Mouse (Mus musculus) heart, embryonic 13.5 days (tissue): ENCODE data around the gene Nkain1. TPM values are rescaled to one million over a fixed set of nuclear protein-coding genes. Genes with fewer than 3 reads are reported as not detected.

ENCODE experiments used
- ATAC-seq: fragments of 200-750 bp; cut with Nextera tagmentation; 2 replicates; pipeline ENCODE4 v1.8.0; 2017; ENCODE audit warnings: moderate TSS enrichment; ENCODE audit not compliant: insufficient number of reproducible peaks, low FRiP score, low TSS enrichment; ENCODE audit errors: extremely low read depth
- H3K27ac ChIP-seq: fragments of 300-500 bp; sonication (generic); replicated peaks from 2 replicates; pipeline ENCODE4 v1.5.1; 2015; ENCODE audit warnings: moderate library complexity, mild to moderate bottlenecking, inconsistent platforms
- H3K27me3 ChIP-seq: fragments of 300-500 bp; sonication (generic); replicated peaks from 2 replicates; pipeline ENCODE4 v1.6.1; 2015; ENCODE audit warnings: mild to moderate bottlenecking, inconsistent platforms
- H3K36me3 ChIP-seq: fragments of 300-500 bp; sonication (generic); 2 replicates; pipeline ENCODE4 v1.6.1; 2015; ENCODE audit warnings: mild to moderate bottlenecking, inconsistent platforms
- H3K4me1 ChIP-seq: fragments of 300-500 bp; sonication (generic); 2 replicates; pipeline ENCODE4 v1.6.1; 2015; ENCODE audit warnings: inconsistent platforms
- H3K4me2 ChIP-seq: fragments of 300-500 bp; sonication (generic); 2 replicates; pipeline ENCODE4 v1.6.1; 2015; ENCODE audit warnings: inconsistent platforms, mild to moderate bottlenecking, moderate library complexity
- H3K4me3 ChIP-seq: fragments of 300-500 bp; sonication (generic); 2 replicates; pipeline ENCODE4 v1.5.1; 2015; ENCODE audit warnings: moderate library complexity, mild to moderate bottlenecking, inconsistent platforms
- H3K9ac ChIP-seq: fragments of 300-500 bp; sonication (generic); 2 replicates; pipeline ENCODE4 v1.6.1; 2015; ENCODE audit warnings: inconsistent platforms, mild to moderate bottlenecking, moderate library complexity
- H3K9me3 ChIP-seq: fragments of 300-500 bp; sonication (generic); 2 replicates; pipeline ENCODE4 v1.6.1; 2016; ENCODE audit warnings: inconsistent platforms
- WGBS: fragments of 180-500 bp; shearing (Covaris S2); methylation state at CpG from one replicate; pipeline ENCODE4 v1.1.7; 2015; ENCODE audit warnings: mixed read lengths; 5-methylcytosine and 5-hydroxymethylcytosine counted together
- polyA plus RNA-seq: library from polyadenylated mRNA; unstranded; fragments of >200 nt; fragmentation: Nextera tagmentation; extraction: Ambion mirVana; gene quantifications from 2 replicates; pipeline ENCODE4 v1.2.1, GENCODE M21; 2015

The Nkain1 gene
- polyA plus RNA-seq, 1 experiment from 2014 or later = 0.72 TPM

DNA sequence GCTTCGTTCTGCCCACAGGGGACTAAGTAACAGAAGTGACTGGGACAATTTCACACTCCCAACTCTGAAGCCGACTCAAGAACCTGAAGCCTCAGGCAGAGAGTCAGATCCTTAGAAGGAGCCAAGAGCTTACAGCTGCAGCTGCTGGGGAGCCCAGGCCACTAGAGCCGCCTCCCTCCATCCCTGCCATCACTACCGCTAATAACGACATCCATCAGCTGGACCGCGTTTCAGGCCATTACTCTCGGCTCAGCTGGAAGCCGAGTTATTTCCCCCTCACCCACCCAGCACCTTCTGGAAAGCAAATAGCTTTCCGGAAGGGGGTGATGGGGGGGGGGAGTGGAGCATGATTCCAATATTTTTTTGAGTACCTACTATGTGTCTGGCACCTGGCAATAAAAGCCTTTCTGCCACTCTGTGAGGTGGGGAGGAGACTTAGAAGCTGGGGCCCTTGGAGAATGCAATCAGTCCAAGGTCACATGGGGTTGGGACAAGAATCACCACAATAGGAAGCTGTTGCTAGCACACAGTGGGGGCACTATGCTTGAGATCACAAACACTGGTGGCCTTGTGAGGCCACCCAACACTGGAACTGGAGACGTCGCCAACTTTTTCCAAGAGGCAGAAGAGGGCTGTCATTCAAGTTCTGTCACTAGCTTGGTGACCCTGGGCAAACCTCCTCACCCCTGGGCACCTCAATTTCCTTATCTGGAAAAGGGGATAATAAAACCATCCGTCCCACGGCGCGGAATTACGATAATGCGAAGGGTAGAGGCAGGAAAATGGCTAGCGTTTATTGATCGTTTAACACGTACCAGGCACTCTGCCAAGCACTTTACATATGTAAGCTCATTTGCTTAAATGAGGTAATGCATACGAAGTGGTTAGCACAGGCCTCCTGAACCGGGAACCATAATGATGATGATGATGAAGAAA lies 5.7 kb downstream of the Nkain1 start:
- Histone ChIP-seq H3K27me3 (peaks cover 10% of the 10 kb centered on the region), H3K9me3 (no peaks in the 10 kb centered on the region), H3K36me3 (no peaks in the 10 kb centered on the region), H3K9ac (no peak overlapping the region), H3K4me1 (peaks cover 12% of the 10 kb centered on the region), H3K4me3 (no peak overlapping the region), H3K4me2 (no peak overlapping the region), H3K27ac (no peak overlapping the region)
- ATAC-seq = no peak
- 79% methylated on average over 23 of the region's 23 CpGs for WGBS

DNA sequence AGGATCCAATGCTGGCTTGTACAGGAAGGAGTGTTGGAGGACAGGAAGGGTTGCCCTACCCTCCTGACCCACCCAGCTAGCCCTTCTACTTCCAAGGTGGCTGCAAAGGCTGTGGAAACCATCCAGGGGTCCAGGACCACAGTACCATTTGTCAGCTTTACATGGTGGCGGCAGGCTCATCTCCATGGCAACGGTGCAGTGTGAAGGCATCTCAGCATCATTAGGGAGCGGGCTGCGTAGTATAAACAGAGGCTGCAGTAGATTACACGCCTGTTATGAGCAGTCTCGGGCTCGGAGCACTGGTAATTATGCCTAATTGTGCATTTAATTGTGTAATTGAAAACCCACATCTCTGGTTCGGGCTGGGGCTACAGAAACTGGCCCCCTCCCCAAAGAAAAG lies 10.2 kb downstream of the Nkain1 start:
- H3K27me3 ChIP-seq = no peaks in the 10 kb centered on the region
- H3K9me3 ChIP-seq = no peaks in the 10 kb centered on the region
- H3K4me1 ChIP-seq = no peaks in the 10 kb centered on the region; the same call in 1 of the 2 replicates
- no peaks in the 10 kb centered on the region for H3K36me3 ChIP-seq
- no peak overlapping the region for H3K4me3 ChIP-seq
- WGBS = 74% methylated on average over 8 of the region's 8 CpGs
- no peak for ATAC-seq
- no peak overlapping the region for H3K27ac ChIP-seq
- H3K4me2 ChIP-seq = no peak overlapping the region
- H3K9ac ChIP-seq = no peak overlapping the region

DNA sequence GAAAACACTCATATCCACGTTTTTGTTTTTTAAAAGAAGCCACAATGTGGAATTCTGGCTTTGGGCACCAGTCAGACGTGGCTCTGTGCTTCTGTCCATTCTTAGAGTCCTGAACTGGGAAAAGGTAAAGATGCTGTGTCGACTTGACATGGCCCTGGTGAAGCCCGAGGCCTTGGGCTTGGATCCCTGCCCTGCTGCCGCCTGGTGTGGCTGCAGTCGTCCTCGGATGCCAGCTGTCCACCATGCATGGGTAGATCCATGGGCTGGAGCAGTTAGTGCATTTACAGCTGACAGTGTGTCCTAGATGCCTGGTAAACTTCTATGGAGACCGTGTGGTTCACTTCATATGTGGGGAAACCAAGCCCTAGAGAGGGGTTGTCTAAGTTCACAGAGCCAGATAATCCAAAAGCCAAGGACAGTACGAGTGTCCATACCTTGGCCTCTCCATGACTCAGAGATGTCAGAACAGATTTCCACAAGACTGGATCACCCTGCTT lies 10.7 kb downstream of the Nkain1 start:
- H3K4me3 ChIP-seq = no peak overlapping the region
- H3K4me1 ChIP-seq = no peaks in the 10 kb centered on the region; the same call in 1 of the 2 replicates
- WGBS = 74% methylated on average over 9 of the region's 9 CpGs
- H3K4me2 ChIP-seq = no peak overlapping the region
- H3K9me3 ChIP-seq = no peaks in the 10 kb centered on the region
- H3K27me3 ChIP-seq = no peaks in the 10 kb centered on the region
- ATAC-seq = no peak
- H3K9ac ChIP-seq = no peak overlapping the region
- no peaks in the 10 kb centered on the region for H3K36me3 ChIP-seq
- H3K27ac ChIP-seq = no peak overlapping the region

DNA sequence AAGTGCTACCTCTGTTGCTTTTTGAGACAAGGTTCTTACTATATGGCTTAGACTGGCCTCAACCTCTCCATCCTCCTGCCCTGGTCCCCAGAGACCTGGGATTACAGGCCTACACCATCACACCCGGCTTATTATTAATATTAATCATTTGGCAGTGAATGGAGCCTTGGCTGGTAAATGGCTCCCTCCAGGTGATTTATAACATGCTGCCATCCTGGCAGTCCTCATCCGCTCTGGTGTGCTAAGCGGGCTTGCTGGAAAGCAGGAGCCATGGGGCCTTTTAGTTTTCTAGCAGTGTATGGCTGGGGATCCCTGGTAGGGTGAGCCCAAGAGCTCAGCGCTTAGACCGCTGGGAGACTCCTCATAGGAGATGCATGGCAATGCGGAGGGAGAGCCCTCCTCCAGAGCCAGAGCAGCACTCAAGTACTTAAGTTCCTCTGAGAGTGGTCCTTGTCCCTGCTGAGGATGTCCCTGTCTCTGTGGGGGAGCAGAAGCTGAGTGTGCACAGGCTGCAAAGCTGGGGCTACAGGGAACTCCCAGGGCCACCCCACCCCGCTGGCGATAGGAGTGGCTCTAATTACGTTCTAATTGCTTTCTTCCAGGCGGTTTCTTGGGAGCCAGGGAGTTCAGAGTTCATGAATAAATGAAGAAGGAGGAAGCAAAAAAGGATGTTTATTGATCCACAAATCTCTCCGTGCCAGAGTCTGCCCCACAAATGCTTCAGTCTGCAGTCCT lies 13.2 kb downstream of the Nkain1 start:
- no peak for ATAC-seq
- H3K4me3 ChIP-seq = no peak overlapping the region
- peaks cover 3% of the 10 kb centered on the region; the same call in 1 of the 2 replicates for H3K4me1 ChIP-seq
- H3K4me2 ChIP-seq = no peak overlapping the region
- no peaks in the 10 kb centered on the region for H3K9me3 ChIP-seq
- no peaks in the 10 kb centered on the region for H3K36me3 ChIP-seq
- no peak overlapping the region for H3K27ac ChIP-seq
- H3K9ac ChIP-seq = no peak overlapping the region
- WGBS = 62% methylated on average over 11 of the region's 11 CpGs
- H3K27me3 ChIP-seq = no peaks in the 10 kb centered on the region

GRCm38 (mm10) chr4:130559220-130559619 lies 14.8 kb downstream of the Nkain1 start:
- ATAC-seq = no peak
- Histone ChIP-seq H3K4me1 (peaks cover 3% of the 10 kb centered on the region; the same call in 1 of the 2 replicates), H3K36me3 (no peaks in the 10 kb centered on the region), H3K27me3 (no peaks in the 10 kb centered on the region), H3K9ac (no peak overlapping the region), H3K27ac (no peak overlapping the region), H3K9me3 (no peaks in the 10 kb centered on the region), H3K4me3 (no peak overlapping the region), H3K4me2 (no peak overlapping the region)
- WGBS = 78% methylated on average over 3 of the region's 3 CpGs

GRCm38 (mm10) chr4:130557852-130558251 lies 16.1 kb downstream of the Nkain1 start:
- H3K9me3 ChIP-seq = no peaks in the 10 kb centered on the region
- 63% methylated on average over 12 of the region's 12 CpGs for WGBS
- H3K36me3 ChIP-seq = no peaks in the 10 kb centered on the region
- peaks cover 6% of the 10 kb centered on the region for H3K4me1 ChIP-seq
- no peak overlapping the region for H3K27ac ChIP-seq
- no peak overlapping the region for H3K9ac ChIP-seq
- no peak overlapping the region for H3K4me3 ChIP-seq
- no peaks in the 10 kb centered on the region for H3K27me3 ChIP-seq
- H3K4me2 ChIP-seq = no peak overlapping the region
- ATAC-seq = no peak

GRCm38 (mm10) chr4:130556992-130557391 lies 17.0 kb downstream of the Nkain1 start:
- no peak overlapping the region for H3K9ac ChIP-seq
- H3K36me3 ChIP-seq = no peaks in the 10 kb centered on the region
- no peaks in the 10 kb centered on the region for H3K27me3 ChIP-seq
- no peak for ATAC-seq
- no peak overlapping the region for H3K27ac ChIP-seq
- H3K4me1 ChIP-seq = peaks cover 15% of the 10 kb centered on the region
- no peaks in the 10 kb centered on the region for H3K9me3 ChIP-seq
- H3K4me3 ChIP-seq = no peak overlapping the region
- WGBS = 67% methylated on average over 1 of the region's 1 CpGs
- no peak overlapping the region for H3K4me2 ChIP-seq

DNA sequence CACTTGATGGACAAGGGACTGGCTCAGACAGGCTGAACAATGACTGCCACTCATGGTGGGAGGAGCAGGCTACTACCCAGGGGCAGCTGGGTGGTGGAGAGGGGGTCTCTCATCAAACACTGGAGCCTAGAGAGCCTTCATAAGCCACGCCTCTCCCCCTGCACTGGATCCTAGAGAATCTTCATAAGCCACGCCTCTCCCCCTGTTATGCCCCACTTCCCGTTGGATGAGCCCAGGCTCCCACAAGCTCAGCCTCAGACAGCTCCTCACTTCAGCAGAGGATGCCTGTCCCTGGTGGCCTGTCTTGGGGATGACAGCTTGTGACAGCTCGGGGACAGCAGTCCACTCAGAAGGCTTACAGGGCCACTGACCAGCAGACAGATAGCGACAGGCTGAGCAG lies 17.7 kb downstream of the Nkain1 start:
- ATAC-seq = no peak
- Histone ChIP-seq H3K27me3 (no peaks in the 10 kb centered on the region), H3K36me3 (no peaks in the 10 kb centered on the region), H3K9ac (no peak overlapping the region), H3K4me1 (peaks cover 16% of the 10 kb centered on the region), H3K4me3 (no peak overlapping the region), H3K9me3 (no peaks in the 10 kb centered on the region), H3K27ac (no peak overlapping the region), H3K4me2 (no peak overlapping the region)
- whole genome bisulfite sequencing = 34% methylated on average over 5 of the region's 5 CpGs

DNA sequence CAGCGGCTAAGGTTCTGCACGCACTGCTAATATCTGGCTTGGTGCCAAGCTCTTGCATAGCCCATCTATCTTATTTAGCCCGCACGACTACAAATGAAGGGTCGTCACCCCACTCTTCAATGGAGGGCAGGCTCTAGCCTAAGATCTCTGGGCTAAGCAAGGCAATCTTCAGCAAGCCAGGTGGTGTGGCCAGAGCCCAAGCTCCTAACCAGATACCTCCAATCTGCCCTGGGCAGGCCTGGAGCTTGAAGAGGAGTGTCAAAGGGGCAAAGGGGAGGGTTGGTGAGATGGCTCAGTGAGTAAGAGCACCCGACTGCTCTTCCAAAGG lies 20.9 kb downstream of the Nkain1 start:
- no peak for ATAC-seq
- WGBS = 18% methylated on average over 6 of the region's 6 CpGs
- H3K27me3 ChIP-seq = no peaks in the 10 kb centered on the region

GRCm38 (mm10) chr4:130552312-130553120 lies 21.5 kb downstream of the Nkain1 start:
- Histone ChIP-seq H3K4me2 (0 out of 2 replicates have a peak overlapping the region, but pooled peaks have one; percentile 4), H3K27ac (no peak overlapping the region)
- no peak for ATAC-seq

More for the DNA sequence above, 20.9 kb downstream of the Nkain1 start:
- Histone ChIP-seq H3K4me2 (no peak overlapping the region), H3K9ac (no peak overlapping the region), H3K9me3 (no peaks in the 10 kb centered on the region), H3K36me3 (no peaks in the 10 kb centered on the region), H3K4me3 (no peak overlapping the region), H3K27ac (no peak overlapping the region), H3K4me1 (peaks cover 16% of the 10 kb centered on the region)

DNA sequence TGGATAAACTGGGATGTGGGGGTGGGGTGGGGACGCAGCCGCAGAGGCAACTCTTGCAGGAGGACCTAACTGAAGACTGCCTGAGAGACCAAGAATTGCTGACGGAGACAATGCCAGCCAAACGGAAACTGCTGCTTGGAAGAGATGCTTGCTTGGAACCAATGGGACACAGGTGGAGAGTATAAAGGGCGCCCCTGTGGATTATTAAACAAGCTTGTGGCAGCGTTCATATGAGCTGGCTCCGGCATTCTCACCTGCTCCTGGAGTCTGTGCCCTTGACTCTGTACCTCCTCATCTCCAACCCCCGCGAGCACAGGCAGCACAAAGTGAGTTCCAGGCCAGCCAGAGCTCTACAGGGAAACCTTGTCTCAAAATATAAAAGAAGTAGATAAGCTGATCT lies 23.5 kb downstream of the Nkain1 start:
- ATAC-seq = no peak
- 0 out of 2 replicates have a peak, but pooled peaks cover 6% of the 10 kb centered on the region for H3K27me3 ChIP-seq
- no peaks in the 10 kb centered on the region for H3K36me3 ChIP-seq
- H3K9ac ChIP-seq = no peak overlapping the region
- H3K4me2 ChIP-seq = no peak overlapping the region
- 82% methylated on average over 9 of the region's 9 CpGs for WGBS
- H3K27ac ChIP-seq = no peak overlapping the region
- no peak overlapping the region for H3K4me3 ChIP-seq
- peaks cover 18% of the 10 kb centered on the region for H3K4me1 ChIP-seq
- H3K9me3 ChIP-seq = no peaks in the 10 kb centered on the region

More at GRCm38 (mm10) chr4:130552312-130553120, 21.5 kb downstream of the Nkain1 start:
- Histone ChIP-seq H3K36me3 (no peaks in the 10 kb centered on the region), H3K4me1 (peaks cover 16% of the 10 kb centered on the region), H3K9ac (no peak overlapping the region), H3K9me3 (no peaks in the 10 kb centered on the region), H3K4me3 (no peak overlapping the region), H3K27me3 (0 out of 2 replicates have a peak, but pooled peaks cover 4% of the 10 kb centered on the region)
- 19% methylated on average over 8 of the region's 8 CpGs for whole genome bisulfite sequencing
